Mouse (Mus musculus): Measurements from ENCODE around the gene Sbno1. TPM values are rescaled to one million over a fixed set of nuclear protein-coding genes. Genes with fewer than 3 reads are reported as not detected.
A peak's percentile ranks its signal among the peaks of the same experiment; 100 is the strongest.
"Not testable (repeated sequence)": the region's sequence is repeated elsewhere in the genome, so short reads cannot be mapped to it uniquely, and the experiment has no call there.

Sbno1 gene
- polyA plus RNA-seq, 1 experiment from 2014 or later = 102 TPM

DNA sequence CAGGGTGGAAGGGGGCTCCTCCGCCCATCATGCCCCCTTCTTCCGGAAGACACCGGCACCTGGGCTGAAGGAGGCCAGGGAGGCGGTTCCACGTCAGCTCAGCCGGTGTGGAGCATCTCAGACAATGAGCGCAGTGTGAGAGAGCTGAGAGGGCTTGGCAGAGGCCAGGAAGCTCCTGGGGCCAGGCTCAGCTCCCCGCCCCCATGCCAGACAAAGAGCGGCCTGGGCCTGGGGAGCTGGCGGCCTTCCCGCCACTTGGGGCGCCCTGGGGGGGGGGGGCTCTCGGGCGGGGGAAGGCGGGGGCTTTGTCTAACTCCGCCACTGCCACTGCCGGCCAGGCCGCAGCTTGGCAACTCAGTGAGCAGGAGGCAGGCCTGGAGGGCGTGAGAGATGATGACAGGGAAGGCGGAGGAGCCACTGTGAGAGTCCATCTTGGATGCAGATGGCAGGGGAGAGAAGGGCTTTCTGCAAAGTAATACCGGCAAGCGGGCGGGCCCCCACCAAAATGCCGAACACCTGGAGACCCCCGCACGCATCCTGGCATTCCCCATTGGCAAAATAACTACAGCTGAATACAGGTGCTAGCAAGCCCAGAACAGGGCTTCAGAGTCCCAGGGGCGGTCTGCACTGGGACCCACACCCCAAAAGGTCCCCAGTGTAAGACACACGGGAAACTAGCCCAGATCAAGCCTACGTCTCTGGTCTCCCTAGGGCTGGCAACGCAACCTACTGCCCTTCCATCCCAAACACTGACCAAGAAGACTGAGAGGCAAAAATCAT lies 73.5 kb downstream of the Sbno1 start:
- H3K4me2 ChIP-seq (ENCODE audit: low read depth, low read length) = peak overlapping the region; percentile 97
- H3K27ac ChIP-seq (ENCODE audit: low read depth, low read length) = peak overlapping the region; percentile 94
- H3K4me3 ChIP-seq (ENCODE audit: low read depth, low read length) = peak overlapping the region; percentile 87
- no peaks in the 10 kb centered on the region for H3K9me3 ChIP-seq (ENCODE audit: control insufficient read depth, low read length)
- 0% methylated on average over 24 of the region's 30 CpGs for WGBS
- no peaks in the 10 kb centered on the region for H3K27me3 ChIP-seq (ENCODE audit: control insufficient read depth, insufficient read depth, low read length)
- peaks cover 18% of the 10 kb centered on the region; the same call in 1 of the 2 replicates for H3K36me3 ChIP-seq (ENCODE audit: control insufficient read depth, insufficient read depth, low read length)
- ATAC-seq (ENCODE audit: low read depth) = peak; percentile 86
- H3K4me1 ChIP-seq (ENCODE audit: control insufficient read depth, insufficient read depth, low read length) = peaks cover 25% of the 10 kb centered on the region
- peak overlapping the region; percentile 97 for H3K9ac ChIP-seq (replicated peaks; ENCODE audit: low read depth, low read length)

DNA sequence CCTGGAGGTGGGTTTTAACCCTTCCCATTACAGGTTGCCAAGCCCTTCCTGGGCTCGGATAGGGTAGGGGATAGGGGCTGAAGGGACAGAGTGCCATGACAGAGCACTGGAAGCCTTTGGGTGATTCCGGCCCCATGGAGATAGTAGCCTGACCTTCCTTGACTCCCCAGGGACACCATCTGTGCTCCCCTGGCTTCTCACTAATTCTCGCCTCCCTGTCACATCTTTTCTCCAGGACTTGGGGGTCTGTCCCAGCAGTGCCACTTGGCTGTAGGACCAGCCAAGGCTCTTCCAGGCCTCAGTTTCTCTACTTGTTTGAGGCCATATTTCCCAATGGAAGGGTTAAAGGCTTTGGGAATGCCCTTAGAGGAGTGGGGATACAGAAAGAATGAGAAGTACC lies 74.2 kb downstream of the Sbno1 start:
- peak; percentile 9 for ATAC-seq (ENCODE audit: low read depth)
- H3K9ac ChIP-seq (replicated peaks; ENCODE audit: low read depth, low read length) = peak overlapping the region; percentile 97
- peak overlapping the region; percentile 87 for H3K4me3 ChIP-seq (ENCODE audit: low read depth, low read length)
- peak overlapping the region; percentile 94 for H3K27ac ChIP-seq (ENCODE audit: low read depth, low read length)
- 22% methylated on average over 3 of the region's 3 CpGs for WGBS
- no peaks in the 10 kb centered on the region for H3K27me3 ChIP-seq (ENCODE audit: control insufficient read depth, insufficient read depth, low read length)
- peaks cover 22% of the 10 kb centered on the region; the same call in 1 of the 2 replicates for H3K36me3 ChIP-seq (ENCODE audit: control insufficient read depth, insufficient read depth, low read length)
- no peaks in the 10 kb centered on the region for H3K9me3 ChIP-seq (ENCODE audit: control insufficient read depth, low read length)
- peaks cover 25% of the 10 kb centered on the region for H3K4me1 ChIP-seq (ENCODE audit: control insufficient read depth, insufficient read depth, low read length)
- peak overlapping the region; percentile 97 for H3K4me2 ChIP-seq (ENCODE audit: low read depth, low read length)

GRCm38 (mm10) chr5:124351111-124351560 lies 74.7 kb downstream of the Sbno1 start:
- WGBS = 8% methylated on average over 7 of the region's 7 CpGs
- Histone ChIP-seq H3K9ac (replicated peaks; ENCODE audit: low read depth, low read length) (peak overlapping the region; percentile 97), H3K4me3 (ENCODE audit: low read depth, low read length) (peak overlapping the region; percentile 87), H3K36me3 (ENCODE audit: control insufficient read depth, insufficient read depth, low read length) (peaks cover 26% of the 10 kb centered on the region), H3K9me3 (ENCODE audit: control insufficient read depth, low read length) (no peaks in the 10 kb centered on the region), H3K4me1 (ENCODE audit: control insufficient read depth, insufficient read depth, low read length) (peaks cover 25% of the 10 kb centered on the region), H3K4me2 (ENCODE audit: low read depth, low read length) (peak overlapping the region; percentile 97), H3K27me3 (ENCODE audit: control insufficient read depth, insufficient read depth, low read length) (no peaks in the 10 kb centered on the region), H3K27ac (ENCODE audit: low read depth, low read length) (peak overlapping the region; percentile 94)
- ATAC-seq (ENCODE audit: low read depth) = peak; percentile 74

DNA sequence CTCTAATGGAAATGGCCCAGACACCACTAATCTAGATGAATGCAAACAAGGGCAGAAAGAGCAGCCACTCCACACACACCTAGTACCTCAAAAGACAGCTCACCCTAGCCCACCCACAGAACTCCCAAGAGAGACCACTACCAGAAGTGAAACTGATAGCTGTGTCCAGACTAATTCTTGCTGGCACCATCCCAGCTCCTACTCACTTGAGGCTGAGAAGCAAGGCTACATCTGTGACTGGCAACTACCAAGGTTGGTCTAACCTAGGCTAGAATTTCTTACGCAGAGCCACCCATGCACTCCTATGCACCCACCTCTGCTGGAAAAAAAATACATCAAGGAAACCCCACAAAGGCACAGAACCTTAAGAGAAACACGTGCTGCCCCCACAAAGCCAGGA lies 75.5 kb downstream of the Sbno1 start:
- WGBS = 56% methylated on average over 2 of the region's 2 CpGs
- ATAC-seq (ENCODE audit: low read depth) = no peak
- H3K9me3 ChIP-seq (ENCODE audit: control insufficient read depth, low read length) = no peaks in the 10 kb centered on the region
- H3K9ac ChIP-seq (replicated peaks; ENCODE audit: low read depth, low read length) = peak overlapping the region; percentile 97; the same call in 1 of the 2 replicates
- H3K4me3 ChIP-seq (ENCODE audit: low read depth, low read length) = peak overlapping the region; percentile 87
- peak overlapping the region; percentile 97 for H3K4me2 ChIP-seq (ENCODE audit: low read depth, low read length)
- H3K4me1 ChIP-seq (ENCODE audit: control insufficient read depth, insufficient read depth, low read length) = peaks cover 25% of the 10 kb centered on the region
- no peaks in the 10 kb centered on the region for H3K27me3 ChIP-seq (ENCODE audit: control insufficient read depth, insufficient read depth, low read length)
- peak overlapping the region; percentile 94 for H3K27ac ChIP-seq (ENCODE audit: low read depth, low read length)
- peaks cover 28% of the 10 kb centered on the region for H3K36me3 ChIP-seq (ENCODE audit: control insufficient read depth, insufficient read depth, low read length)

GRCm38 (mm10) chr5:124349196-124349595 lies 76.6 kb downstream of the Sbno1 start:
- Histone ChIP-seq H3K4me2 (ENCODE audit: low read depth, low read length) (peak overlapping the region; percentile 97), H3K9ac (replicated peaks; ENCODE audit: low read depth, low read length) (peak overlapping the region; percentile 21; the same call in 1 of the 2 replicates), H3K27me3 (ENCODE audit: control insufficient read depth, insufficient read depth, low read length) (no peaks in the 10 kb centered on the region), H3K36me3 (ENCODE audit: control insufficient read depth, insufficient read depth, low read length) (peaks cover 36% of the 10 kb centered on the region), H3K27ac (ENCODE audit: low read depth, low read length) (peak overlapping the region; percentile 94), H3K4me1 (ENCODE audit: control insufficient read depth, insufficient read depth, low read length) (peaks cover 25% of the 10 kb centered on the region), H3K9me3 (ENCODE audit: control insufficient read depth, low read length) (no peaks in the 10 kb centered on the region), H3K4me3 (ENCODE audit: low read depth, low read length) (peak overlapping the region; percentile 13; the same call in 1 of the 2 replicates)
- no peak for ATAC-seq (ENCODE audit: low read depth)
- 85% methylated on average over 17 of the region's 17 CpGs for whole genome bisulfite sequencing

GRCm38 (mm10) chr5:124342897-124343296 lies 82.9 kb downstream of the Sbno1 start:
- Histone ChIP-seq H3K27me3 (ENCODE audit: control insufficient read depth, insufficient read depth, low read length) (no peaks in the 10 kb centered on the region), H3K9ac (replicated peaks; ENCODE audit: low read depth, low read length) (no peak overlapping the region), H3K36me3 (ENCODE audit: control insufficient read depth, insufficient read depth, low read length) (peaks cover 20% of the 10 kb centered on the region), H3K9me3 (ENCODE audit: control insufficient read depth, low read length) (no peaks in the 10 kb centered on the region), H3K4me3 (ENCODE audit: low read depth, low read length) (no peak overlapping the region), H3K4me2 (ENCODE audit: low read depth, low read length) (no peak overlapping the region), H3K4me1 (ENCODE audit: control insufficient read depth, insufficient read depth, low read length) (peaks cover 11% of the 10 kb centered on the region; the same call in 1 of the 2 replicates), H3K27ac (ENCODE audit: low read depth, low read length) (no peak overlapping the region)
- WGBS = 78% methylated on average over 8 of the region's 8 CpGs
- no peak for ATAC-seq (ENCODE audit: low read depth)

DNA sequence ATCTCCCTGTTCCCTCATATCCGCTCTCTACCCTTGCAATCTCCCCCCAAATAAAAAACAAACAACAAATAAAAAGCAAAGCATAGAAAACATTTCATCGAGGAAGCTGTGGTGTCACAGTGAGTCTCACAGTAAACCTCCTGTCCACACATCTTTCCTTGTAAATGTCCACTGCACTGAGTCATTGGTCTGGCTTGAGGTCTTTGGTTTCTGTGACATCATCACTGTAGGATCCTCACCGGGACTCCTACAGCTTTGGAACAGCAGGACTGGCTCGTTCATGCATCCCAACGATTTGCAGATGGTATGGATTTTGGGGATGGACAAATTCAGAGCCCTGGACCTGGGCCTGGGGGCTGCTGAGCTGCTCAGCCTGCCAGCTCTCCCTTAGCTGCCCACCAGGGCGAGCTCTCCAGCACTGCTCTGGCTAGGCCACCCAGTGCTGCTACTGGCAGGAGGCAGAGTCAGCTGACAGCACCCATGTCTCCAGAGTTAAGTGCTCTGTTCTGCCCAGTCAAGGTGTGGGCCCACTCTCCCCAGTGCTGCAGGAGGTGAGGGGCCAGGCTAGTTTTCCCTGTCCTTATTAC lies 84.0 kb downstream of the Sbno1 start:
- WGBS = 75% methylated on average over 6 of the region's 6 CpGs

DNA sequence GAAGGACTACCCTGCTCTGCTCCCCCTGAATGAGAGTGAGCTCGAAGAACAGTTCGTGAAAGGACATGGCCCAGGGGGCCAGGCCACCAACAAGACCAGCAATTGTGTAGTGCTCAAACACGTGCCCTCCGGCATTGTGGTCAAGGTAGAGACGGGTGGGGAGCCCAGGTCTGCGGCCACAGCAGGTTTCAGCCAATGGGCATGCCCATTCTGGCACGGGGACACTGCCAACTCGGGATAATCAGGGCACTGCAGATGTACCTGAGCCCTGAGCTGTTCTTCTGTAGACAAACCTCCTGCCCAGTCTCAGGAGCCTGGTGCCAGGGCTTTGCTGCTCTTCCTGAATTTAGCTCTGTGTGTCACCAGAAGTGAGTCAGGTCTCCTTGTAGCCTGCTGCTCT lies 87.0 kb downstream of the Sbno1 start:
- 80% methylated on average over 8 of the region's 8 CpGs for WGBS
- no peaks in the 10 kb centered on the region for H3K27me3 ChIP-seq (ENCODE audit: control insufficient read depth, insufficient read depth, low read length)
- H3K4me3 ChIP-seq (ENCODE audit: low read depth, low read length) = no peak overlapping the region
- H3K4me2 ChIP-seq (ENCODE audit: low read depth, low read length) = no peak overlapping the region
- no peak for ATAC-seq (ENCODE audit: low read depth)
- no peaks in the 10 kb centered on the region for H3K9me3 ChIP-seq (ENCODE audit: control insufficient read depth, low read length)
- peak overlapping the region; percentile 8; the same call in 1 of the 2 replicates for H3K27ac ChIP-seq (ENCODE audit: low read depth, low read length)
- H3K36me3 ChIP-seq (ENCODE audit: control insufficient read depth, insufficient read depth, low read length) = no peaks in the 10 kb centered on the region
- H3K4me1 ChIP-seq (ENCODE audit: control insufficient read depth, insufficient read depth, low read length) = peaks cover 18% of the 10 kb centered on the region; the same call in 1 of the 2 replicates
- H3K9ac ChIP-seq (replicated peaks; ENCODE audit: low read depth, low read length) = 0 out of 2 replicates have a peak overlapping the region, but pooled peaks have one; percentile 8

More for the DNA sequence above, 84.0 kb downstream of the Sbno1 start:
- ATAC-seq (ENCODE audit: low read depth); H3K9ac ChIP-seq (replicated peaks; ENCODE audit: low read depth, low read length); H3K27ac ChIP-seq (ENCODE audit: low read depth, low read length); H3K4me3 ChIP-seq (ENCODE audit: low read depth, low read length); H3K9me3 ChIP-seq (ENCODE audit: control insufficient read depth, low read length); H3K4me2 ChIP-seq (ENCODE audit: low read depth, low read length); H3K27me3 ChIP-seq (ENCODE audit: control insufficient read depth, insufficient read depth, low read length): not testable (repeated sequence)
- H3K4me1 ChIP-seq (ENCODE audit: control insufficient read depth, insufficient read depth, low read length) = peaks cover 11% of the 10 kb centered on the region; the same call in 1 of the 2 replicates
- peaks cover 18% of the 10 kb centered on the region for H3K36me3 ChIP-seq (ENCODE audit: control insufficient read depth, insufficient read depth, low read length)

GRCm38 (mm10) chr5:124337909-124338308 lies 87.9 kb downstream of the Sbno1 start:
- no peak overlapping the region for H3K9ac ChIP-seq (replicated peaks; ENCODE audit: low read depth, low read length)
- no peaks in the 10 kb centered on the region for H3K9me3 ChIP-seq (ENCODE audit: control insufficient read depth, low read length)
- H3K27ac ChIP-seq (ENCODE audit: low read depth, low read length) = peak overlapping the region; percentile 11; the same call in 1 of the 2 replicates
- H3K4me1 ChIP-seq (ENCODE audit: control insufficient read depth, insufficient read depth, low read length) = peaks cover 22% of the 10 kb centered on the region; the same call in 1 of the 2 replicates
- H3K27me3 ChIP-seq (ENCODE audit: control insufficient read depth, insufficient read depth, low read length) = no peaks in the 10 kb centered on the region
- no peaks in the 10 kb centered on the region for H3K36me3 ChIP-seq (ENCODE audit: control insufficient read depth, insufficient read depth, low read length)
- WGBS = 12% methylated on average over 9 of the region's 9 CpGs
- no peak for ATAC-seq (ENCODE audit: low read depth)
- H3K4me3 ChIP-seq (ENCODE audit: low read depth, low read length) = no peak overlapping the region
- H3K4me2 ChIP-seq (ENCODE audit: low read depth, low read length) = no peak overlapping the region
